Mouse (Mus musculus): ENCODE measurements around the gene Cpn2. TPM values are rescaled to one million over a fixed set of nuclear protein-coding genes. Genes with fewer than 3 reads are reported as not detected.

The Cpn2 gene
- polyA plus RNA-seq, 1 experiment from 2014 or later = not detected

- no peak for DNase-seq (ENCODE audit: low spot score)
- H3K4me1 ChIP-seq (ENCODE audit: control insufficient read depth, insufficient read depth, low read length) = peaks cover 10% of the 10 kb centered on the region; the same call in 1 of the 2 replicates
- H3K4me2 ChIP-seq (ENCODE audit: low read depth, low read length) = no peak overlapping the region
- no peak overlapping the region for H3K4me3 ChIP-seq (ENCODE audit: low read depth, low read length)
- no peaks in the 10 kb centered on the region for H3K9me3 ChIP-seq (ENCODE audit: control insufficient read depth, low read length)
- H3K27ac ChIP-seq (replicated peaks; ENCODE audit: low read depth, low read length) = no peak overlapping the region
- 86% methylated on average over 4 of the region's 4 CpGs for WGBS
- H3K36me3 ChIP-seq (ENCODE audit: control insufficient read depth, insufficient read depth, low read length) = no peaks in the 10 kb centered on the region
- H3K27me3 ChIP-seq (replicated peaks; ENCODE audit: control insufficient read depth, insufficient read depth, low read length) = peaks cover 54% of the 10 kb centered on the region
- H3K9ac ChIP-seq (ENCODE audit: low read depth, low read length) = no peak overlapping the region
- no peak for ATAC-seq (ENCODE audit: low read depth)
Observed at GRCm38 (mm10) chr16:30306102-30306501, 38.8 kb upstream of the Cpn2 start.

GRCm38 (mm10) chr16:30304236-30304635 is 36.9 kb upstream of the Cpn2 start:
- no peak for ATAC-seq (ENCODE audit: low read depth)
- 65% methylated on average over 5 of the region's 5 CpGs for WGBS
- no peaks in the 10 kb centered on the region for H3K9me3 ChIP-seq (ENCODE audit: control insufficient read depth, low read length)

GRCm38 (mm10) chr16:30303411-30303810 is 36.1 kb upstream of the Cpn2 start:
- Histone ChIP-seq H3K27ac (replicated peaks; ENCODE audit: low read depth, low read length) (no peak overlapping the region), H3K4me2 (ENCODE audit: low read depth, low read length) (no peak overlapping the region), H3K4me3 (ENCODE audit: low read depth, low read length) (no peak overlapping the region), H3K27me3 (replicated peaks; ENCODE audit: control insufficient read depth, insufficient read depth, low read length) (peaks cover 29% of the 10 kb centered on the region), H3K4me1 (ENCODE audit: control insufficient read depth, insufficient read depth, low read length) (no peaks in the 10 kb centered on the region), H3K9me3 (ENCODE audit: control insufficient read depth, low read length) (no peaks in the 10 kb centered on the region), H3K9ac (ENCODE audit: low read depth, low read length) (no peak overlapping the region), H3K36me3 (ENCODE audit: control insufficient read depth, insufficient read depth, low read length) (no peaks in the 10 kb centered on the region)
- 79% methylated on average over 2 of the region's 2 CpGs for WGBS
- ATAC-seq (ENCODE audit: low read depth) (no peak), DNase-seq (ENCODE audit: low spot score) (no peak)

More at GRCm38 (mm10) chr16:30304236-30304635, 36.9 kb upstream of the Cpn2 start:
- Histone ChIP-seq H3K4me1 (ENCODE audit: control insufficient read depth, insufficient read depth, low read length) (peaks cover 2% of the 10 kb centered on the region; the same call in 1 of the 2 replicates), H3K36me3 (ENCODE audit: control insufficient read depth, insufficient read depth, low read length) (no peaks in the 10 kb centered on the region), H3K4me2 (ENCODE audit: low read depth, low read length) (no peak overlapping the region), H3K27me3 (replicated peaks; ENCODE audit: control insufficient read depth, insufficient read depth, low read length) (peaks cover 37% of the 10 kb centered on the region), H3K4me3 (ENCODE audit: low read depth, low read length) (no peak overlapping the region), H3K27ac (replicated peaks; ENCODE audit: low read depth, low read length) (no peak overlapping the region), H3K9ac (ENCODE audit: low read depth, low read length) (no peak overlapping the region)
- no peak for DNase-seq (ENCODE audit: low spot score)

GRCm38 (mm10) chr16:30302686-30303085 is 35.4 kb upstream of the Cpn2 start:
- H3K4me3 ChIP-seq (ENCODE audit: low read depth, low read length) = no peak overlapping the region
- 79% methylated on average over 6 of the region's 6 CpGs for WGBS
- no peak overlapping the region for H3K27ac ChIP-seq (replicated peaks; ENCODE audit: low read depth, low read length)
- no peaks in the 10 kb centered on the region for H3K9me3 ChIP-seq (ENCODE audit: control insufficient read depth, low read length)
- no peak for DNase-seq (ENCODE audit: low spot score)
- no peak overlapping the region for H3K9ac ChIP-seq (ENCODE audit: low read depth, low read length)
- H3K4me1 ChIP-seq (ENCODE audit: control insufficient read depth, insufficient read depth, low read length) = no peaks in the 10 kb centered on the region
- H3K27me3 ChIP-seq (replicated peaks; ENCODE audit: control insufficient read depth, insufficient read depth, low read length) = peaks cover 21% of the 10 kb centered on the region
- ATAC-seq (ENCODE audit: low read depth) = no peak
- H3K36me3 ChIP-seq (ENCODE audit: control insufficient read depth, insufficient read depth, low read length) = no peaks in the 10 kb centered on the region
- no peak overlapping the region for H3K4me2 ChIP-seq (ENCODE audit: low read depth, low read length)

GRCm38 (mm10) chr16:30299711-30300277 is 32.5 kb upstream of the Cpn2 start:
- WGBS = 58% methylated on average over 9 of the region's 10 CpGs
- no peak for DNase-seq (ENCODE audit: low spot score)
- H3K36me3 ChIP-seq (ENCODE audit: control insufficient read depth, insufficient read depth, low read length) = no peaks in the 10 kb centered on the region
- no peaks in the 10 kb centered on the region for H3K27me3 ChIP-seq (replicated peaks; ENCODE audit: control insufficient read depth, insufficient read depth, low read length)
- no peaks in the 10 kb centered on the region for H3K4me1 ChIP-seq (ENCODE audit: control insufficient read depth, insufficient read depth, low read length)
- H3K9ac ChIP-seq (ENCODE audit: low read depth, low read length) = no peak overlapping the region
- H3K9me3 ChIP-seq (ENCODE audit: control insufficient read depth, low read length) = no peaks in the 10 kb centered on the region
- ATAC-seq (ENCODE audit: low read depth) = no peak
- H3K4me2 ChIP-seq (ENCODE audit: low read depth, low read length) = no peak overlapping the region
- no peak overlapping the region for H3K27ac ChIP-seq (replicated peaks; ENCODE audit: low read depth, low read length)
- no peak overlapping the region for H3K4me3 ChIP-seq (ENCODE audit: low read depth, low read length)

GRCm38 (mm10) chr16:30297450-30297849 is 30.2 kb upstream of the Cpn2 start:
- 81% methylated on average over 7 of the region's 7 CpGs for WGBS
- Histone ChIP-seq H3K9ac (ENCODE audit: low read depth, low read length) (no peak overlapping the region), H3K4me3 (ENCODE audit: low read depth, low read length) (no peak overlapping the region), H3K27ac (replicated peaks; ENCODE audit: low read depth, low read length) (no peak overlapping the region), H3K36me3 (ENCODE audit: control insufficient read depth, insufficient read depth, low read length) (no peaks in the 10 kb centered on the region), H3K9me3 (ENCODE audit: control insufficient read depth, low read length) (no peaks in the 10 kb centered on the region), H3K4me1 (ENCODE audit: control insufficient read depth, insufficient read depth, low read length) (no peaks in the 10 kb centered on the region), H3K27me3 (replicated peaks; ENCODE audit: control insufficient read depth, insufficient read depth, low read length) (no peaks in the 10 kb centered on the region), H3K4me2 (ENCODE audit: low read depth, low read length) (no peak overlapping the region)
- DNase-seq (ENCODE audit: low spot score) (no peak), ATAC-seq (ENCODE audit: low read depth) (no peak)

- Histone ChIP-seq H3K9ac (ENCODE audit: low read depth, low read length) (no peak overlapping the region), H3K27me3 (replicated peaks; ENCODE audit: control insufficient read depth, insufficient read depth, low read length) (no peaks in the 10 kb centered on the region), H3K4me1 (ENCODE audit: control insufficient read depth, insufficient read depth, low read length) (no peaks in the 10 kb centered on the region), H3K4me2 (ENCODE audit: low read depth, low read length) (no peak overlapping the region), H3K4me3 (ENCODE audit: low read depth, low read length) (no peak overlapping the region), H3K27ac (replicated peaks; ENCODE audit: low read depth, low read length) (no peak overlapping the region), H3K9me3 (ENCODE audit: control insufficient read depth, low read length) (no peaks in the 10 kb centered on the region), H3K36me3 (ENCODE audit: control insufficient read depth, insufficient read depth, low read length) (no peaks in the 10 kb centered on the region)
- no peak for DNase-seq (ENCODE audit: low spot score)
- no peak for ATAC-seq (ENCODE audit: low read depth)
- WGBS = 86% methylated on average over 11 of the region's 11 CpGs
Observed at GRCm38 (mm10) chr16:30296601-30297275, 29.4 kb upstream of the Cpn2 start.

GRCm38 (mm10) chr16:30295106-30295505 is 27.8 kb upstream of the Cpn2 start:
- no peaks in the 10 kb centered on the region for H3K4me1 ChIP-seq (ENCODE audit: control insufficient read depth, insufficient read depth, low read length)
- no peak overlapping the region for H3K4me3 ChIP-seq (ENCODE audit: low read depth, low read length)
- H3K9me3 ChIP-seq (ENCODE audit: control insufficient read depth, low read length) = no peaks in the 10 kb centered on the region
- WGBS = 82% methylated on average over 7 of the region's 7 CpGs
- no peaks in the 10 kb centered on the region for H3K36me3 ChIP-seq (ENCODE audit: control insufficient read depth, insufficient read depth, low read length)
- H3K4me2 ChIP-seq (ENCODE audit: low read depth, low read length) = no peak overlapping the region
- no peaks in the 10 kb centered on the region for H3K27me3 ChIP-seq (replicated peaks; ENCODE audit: control insufficient read depth, insufficient read depth, low read length)
- H3K27ac ChIP-seq (replicated peaks; ENCODE audit: low read depth, low read length) = no peak overlapping the region
- DNase-seq (ENCODE audit: low spot score) = no peak
- H3K9ac ChIP-seq (ENCODE audit: low read depth, low read length) = no peak overlapping the region
- no peak for ATAC-seq (ENCODE audit: low read depth)

GRCm38 (mm10) chr16:30290436-30290835 is 23.1 kb upstream of the Cpn2 start:
- no peak overlapping the region for H3K9ac ChIP-seq (ENCODE audit: low read depth, low read length)
- DNase-seq (ENCODE audit: low spot score) = no peak
- no peaks in the 10 kb centered on the region for H3K9me3 ChIP-seq (ENCODE audit: control insufficient read depth, low read length)
- no peak overlapping the region for H3K4me3 ChIP-seq (ENCODE audit: low read depth, low read length)
- H3K27ac ChIP-seq (replicated peaks; ENCODE audit: low read depth, low read length) = no peak overlapping the region
- ATAC-seq (ENCODE audit: low read depth) = no peak
- H3K4me1 ChIP-seq (ENCODE audit: control insufficient read depth, insufficient read depth, low read length) = no peaks in the 10 kb centered on the region
- no peaks in the 10 kb centered on the region for H3K36me3 ChIP-seq (ENCODE audit: control insufficient read depth, insufficient read depth, low read length)
- H3K27me3 ChIP-seq (replicated peaks; ENCODE audit: control insufficient read depth, insufficient read depth, low read length) = no peaks in the 10 kb centered on the region
- no peak overlapping the region for H3K4me2 ChIP-seq (ENCODE audit: low read depth, low read length)
- WGBS = 77% methylated on average over 6 of the region's 6 CpGs

Measured in embryonic facial prominence, embryonic 14.5 days (tissue).